Mouse (Mus musculus): ENCODE results near the gene Zmynd8. TPM values are rescaled to one million over a fixed set of nuclear protein-coding genes. Genes with fewer than 3 reads are reported as not detected.

The Zmynd8 gene
- total RNA-seq, 1 experiment: 49.7 TPM

GRCm38 (mm10) chr2:165861683-165862594 lies 36.9 kb downstream of the Zmynd8 start:
- no peak for TF ChIP-seq MAFK (IDR thresholded peaks at IDR 0.05; ENCODE audit: insufficient read depth, low read depth, low read length)
- no peak for TF ChIP-seq CHD2 (IDR thresholded peaks at IDR 0.05; ENCODE audit: low read depth, low read length)
- no peak for TF ChIP-seq HCFC1 (IDR thresholded peaks at IDR 0.05; ENCODE audit: borderline replicate concordance, insufficient read depth, low read length)
- no peak for TF ChIP-seq ZNF384 (IDR thresholded peaks at IDR 0.05; ENCODE audit: low read depth, low read length)
- TF ChIP-seq ZC3H11A (IDR thresholded peaks at IDR 0.05; ENCODE audit: borderline replicate concordance, low read depth, low read length): no peak
- Histone ChIP-seq H3K36me3 (ENCODE audit: control insufficient read depth, insufficient read depth, low read length, poor library complexity, severe bottlenecking) (peaks cover 3% of the 10 kb centered on the region; the same call in 1 of the 2 replicates), H3K4me3 (ENCODE audit: insufficient read depth in 1 of 2, low read depth in 1 of 2, low read length in 2 of 2, poor library complexity in 1 of 2, severe bottlenecking in 1 of 2) (peak overlapping the region; percentile 53 to 63), H3K9ac (ENCODE audit: insufficient read depth, low read depth, low read length, poor library complexity, severe bottlenecking) (peak overlapping the region; percentile 34), H3K27ac (ENCODE audit: insufficient read depth, low read depth, low read length, poor library complexity, severe bottlenecking) (peak overlapping the region; percentile 79), H3K4me1 (ENCODE audit: control insufficient read depth in 2 of 2, insufficient read depth in 2 of 2, low read length in 2 of 2, poor library complexity in 1 of 2) (peaks cover 6 to 18% of the 10 kb centered on the region in 2 experiments; a peak in 3 of 4 replicates), H3K9me3 (ENCODE audit: control insufficient read depth, insufficient read depth, low read depth, low read length) (no peaks in the 10 kb centered on the region)
- in situ Hi-C loops (cut with MboI; ENCODE audit: low sequenced_read_pairs in 2 of 2, unreplicated experiment in 2 of 2): no loop called here
- peak; percentile 89 for DNase-seq (ENCODE audit: low read depth, low spot score)

- Histone ChIP-seq H3K4me1 (ENCODE audit: control insufficient read depth in 2 of 2, insufficient read depth in 2 of 2, low read length in 2 of 2, poor library complexity in 1 of 2) (peaks cover 4 to 24% of the 10 kb centered on the region in 2 experiments), H3K9ac (ENCODE audit: insufficient read depth, low read depth, low read length, poor library complexity, severe bottlenecking) (peak overlapping the region; percentile 41), H3K27ac (ENCODE audit: insufficient read depth, low read depth, low read length, poor library complexity, severe bottlenecking) (peak overlapping the region; percentile 82), H3K4me3 (ENCODE audit: insufficient read depth in 1 of 2, low read depth in 1 of 2, low read length in 2 of 2, poor library complexity in 1 of 2, severe bottlenecking in 1 of 2) (peak overlapping the region; percentile 53 to 68), H3K36me3 (ENCODE audit: control insufficient read depth, insufficient read depth, low read length, poor library complexity, severe bottlenecking) (peaks cover 6% of the 10 kb centered on the region; the same call in 1 of the 2 replicates), H3K9me3 (ENCODE audit: control insufficient read depth, insufficient read depth, low read depth, low read length) (no peaks in the 10 kb centered on the region)
- no peak for DNase-seq (ENCODE audit: low read depth, low spot score)
- TF ChIP-seq HCFC1 (IDR thresholded peaks at IDR 0.05; ENCODE audit: borderline replicate concordance, insufficient read depth, low read length): no peak
- TF ChIP-seq ZC3H11A (IDR thresholded peaks at IDR 0.05; ENCODE audit: borderline replicate concordance, low read depth, low read length): no peak
- no peak for TF ChIP-seq CHD2 (IDR thresholded peaks at IDR 0.05; ENCODE audit: low read depth, low read length)
- TF ChIP-seq ZNF384 (IDR thresholded peaks at IDR 0.05; ENCODE audit: low read depth, low read length): no peak
- no peak for TF ChIP-seq MAFK (IDR thresholded peaks at IDR 0.05; ENCODE audit: insufficient read depth, low read depth, low read length)
- in situ Hi-C loops (cut with MboI; ENCODE audit: low sequenced_read_pairs in 2 of 2, unreplicated experiment in 2 of 2): no loop called here
These were observed 37.7 kb downstream of the Zmynd8 start for GRCm38 (mm10) chr2:165860962-165861682.

GRCm38 (mm10) chr2:165860447-165860846 lies 38.4 kb downstream of the Zmynd8 start:
- H3K9ac ChIP-seq (ENCODE audit: insufficient read depth, low read depth, low read length, poor library complexity, severe bottlenecking): peak overlapping the region; percentile 12; the same call in 1 of the 2 replicates
- TF ChIP-seq MAFK (IDR thresholded peaks at IDR 0.05; ENCODE audit: insufficient read depth, low read depth, low read length) (no peak), ZC3H11A (IDR thresholded peaks at IDR 0.05; ENCODE audit: borderline replicate concordance, low read depth, low read length) (no peak)
- H3K27ac ChIP-seq (ENCODE audit: insufficient read depth, low read depth, low read length, poor library complexity, severe bottlenecking): peak overlapping the region; percentile 5; the same call in 1 of the 2 replicates
- no peaks in the 10 kb centered on the region for H3K9me3 ChIP-seq (ENCODE audit: control insufficient read depth, insufficient read depth, low read depth, low read length)
- H3K4me3 ChIP-seq (ENCODE audit: insufficient read depth in 1 of 2, low read depth in 1 of 2, low read length in 2 of 2, poor library complexity in 1 of 2, severe bottlenecking in 1 of 2): peak overlapping the region; percentile 53 to 68; a peak in 3 of 4 replicates
- H3K36me3 ChIP-seq (ENCODE audit: control insufficient read depth, insufficient read depth, low read length, poor library complexity, severe bottlenecking): peaks cover 6% of the 10 kb centered on the region; the same call in 1 of the 2 replicates
- no peak for DNase-seq (ENCODE audit: low read depth, low spot score)
- in situ Hi-C loops (cut with MboI; ENCODE audit: low sequenced_read_pairs in 2 of 2, unreplicated experiment in 2 of 2): no loop called here
- peaks cover 7 to 30% of the 10 kb centered on the region in 2 experiments for H3K4me1 ChIP-seq (ENCODE audit: control insufficient read depth in 2 of 2, insufficient read depth in 2 of 2, low read length in 2 of 2, poor library complexity in 1 of 2)

- peak overlapping the region; percentile 61 to 62 for H3K4me3 ChIP-seq (ENCODE audit: insufficient read depth in 1 of 2, low read depth in 1 of 2, low read length in 2 of 2, poor library complexity in 1 of 2, severe bottlenecking in 1 of 2)
- in situ Hi-C loops (cut with MboI; ENCODE audit: low sequenced_read_pairs in 2 of 2, unreplicated experiment in 2 of 2): no loop called here
- peaks cover 4% of the 10 kb centered on the region; the same call in 1 of the 2 replicates for H3K36me3 ChIP-seq (ENCODE audit: control insufficient read depth, insufficient read depth, low read length, poor library complexity, severe bottlenecking)
- H3K4me1 ChIP-seq (ENCODE audit: control insufficient read depth in 2 of 2, insufficient read depth in 2 of 2, low read length in 2 of 2, poor library complexity in 1 of 2): peaks cover 7 to 30% of the 10 kb centered on the region in 2 experiments
- no peak for DNase-seq (ENCODE audit: low read depth, low spot score)
- no peak for TF ChIP-seq ZNF384 (IDR thresholded peaks at IDR 0.05; ENCODE audit: low read depth, low read length)
- no peak for TF ChIP-seq ZC3H11A (IDR thresholded peaks at IDR 0.05; ENCODE audit: borderline replicate concordance, low read depth, low read length)
- no peak for TF ChIP-seq CHD2 (IDR thresholded peaks at IDR 0.05; ENCODE audit: low read depth, low read length)
- no peak for TF ChIP-seq HCFC1 (IDR thresholded peaks at IDR 0.05; ENCODE audit: borderline replicate concordance, insufficient read depth, low read length)
- TF ChIP-seq MAFK (IDR thresholded peaks at IDR 0.05; ENCODE audit: insufficient read depth, low read depth, low read length): no peak
- peak overlapping the region; percentile 94 for H3K27ac ChIP-seq (ENCODE audit: insufficient read depth, low read depth, low read length, poor library complexity, severe bottlenecking)
- H3K9me3 ChIP-seq (ENCODE audit: control insufficient read depth, insufficient read depth, low read depth, low read length): no peaks in the 10 kb centered on the region
- H3K9ac ChIP-seq (ENCODE audit: insufficient read depth, low read depth, low read length, poor library complexity, severe bottlenecking): peak overlapping the region; percentile 75
These were observed 40.1 kb downstream of the Zmynd8 start for GRCm38 (mm10) chr2:165858453-165859384.

All from ES-E14 (cell line).